Mouse (Mus musculus) bone marrow macrophage, adult 2 months (primary cell): ENCODE data around the gene Slc2a9.

ENCODE experiments used
- CTCF ChIP-seq: IDR thresholded peaks from 2 replicates; pipeline ENCODE4 v1.5.1; 2012; ENCODE audit warnings: low read depth, mild to moderate bottlenecking, low read length, moderate library complexity
- POLR2A ChIP-seq: IDR thresholded peaks from 2 replicates; pipeline ENCODE4 v1.6.1; 2012; ENCODE audit warnings: mild to moderate bottlenecking, low read depth, low read length, borderline replicate concordance

DNA sequence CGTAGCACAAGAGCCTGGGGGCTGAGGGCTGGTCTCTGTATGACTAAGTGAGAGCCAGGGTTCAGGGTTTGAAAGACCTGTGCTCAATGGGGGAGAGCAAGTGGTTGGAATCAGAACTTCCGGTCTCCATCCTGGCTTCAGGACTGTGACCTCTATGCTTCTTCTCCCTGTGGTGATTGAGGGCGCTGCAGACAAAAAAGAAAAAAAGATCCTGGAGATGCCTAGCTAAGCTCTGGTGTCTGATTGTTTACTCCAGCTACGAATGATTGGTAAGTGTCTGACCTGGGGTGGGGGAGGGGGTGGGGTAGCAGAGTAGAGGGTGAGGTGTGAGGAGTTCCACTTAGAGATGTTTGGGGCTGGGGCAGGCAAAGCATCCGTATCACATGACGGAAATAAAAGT lies 14.9 kb downstream of the Slc2a9 start:
- no peak for TF ChIP-seq CTCF
- TF ChIP-seq POLR2A: no peak
